Mouse (Mus musculus) ovary, postnatal 14 days (tissue): ENCODE measurements around the gene C8b.

ENCODE experiments used
- DNase-seq: peaks from one replicate; pipeline ENCODE4 v3.0.0; 2022; ENCODE audit warnings: low spot score

C8b gene

DNA sequence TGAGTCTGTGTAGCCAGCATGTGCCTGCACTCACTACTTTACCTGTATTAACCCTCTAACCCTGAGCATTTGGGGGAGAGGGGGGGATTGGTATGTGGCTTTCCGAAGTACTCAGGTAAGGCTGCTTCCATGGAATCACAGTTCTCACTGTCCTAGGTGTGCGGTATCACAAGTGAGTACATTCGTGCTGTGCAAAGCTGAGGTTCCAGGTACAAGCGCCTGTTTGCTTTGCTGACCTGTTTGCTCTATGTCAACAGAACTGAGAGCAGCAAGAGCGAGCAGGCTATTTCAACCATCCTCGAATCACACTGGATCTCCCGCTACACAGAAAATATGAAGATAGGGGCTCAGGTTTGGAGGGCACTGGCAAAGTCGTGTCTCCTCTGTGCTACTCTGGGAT, at the start of gene C8b:
Gene C8b (plus strand): TSS at position 253 of the 400 bp plus-strand sequence.
- no peak for DNase-seq

DNA sequence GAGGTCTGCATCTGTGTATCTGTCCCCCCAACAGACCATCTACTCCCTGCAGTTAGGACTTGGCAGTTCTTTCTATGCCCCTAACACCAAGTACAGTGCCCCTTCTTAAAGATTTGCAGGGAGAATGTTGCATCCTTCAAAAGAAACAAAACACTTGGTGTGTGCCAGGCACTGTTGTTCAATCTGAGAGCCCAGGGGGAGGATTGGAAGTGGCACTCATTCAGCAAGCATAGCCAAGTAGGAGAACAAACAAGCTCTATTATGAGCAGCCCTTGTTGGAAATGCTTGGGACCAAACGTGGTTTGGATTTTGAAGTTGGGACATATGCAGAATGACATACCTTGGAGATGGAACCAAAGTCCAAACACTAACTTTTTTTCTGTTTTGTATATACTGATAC, 49.6 kb upstream of the C8b start:
- DNase-seq, result no peak

DNA sequence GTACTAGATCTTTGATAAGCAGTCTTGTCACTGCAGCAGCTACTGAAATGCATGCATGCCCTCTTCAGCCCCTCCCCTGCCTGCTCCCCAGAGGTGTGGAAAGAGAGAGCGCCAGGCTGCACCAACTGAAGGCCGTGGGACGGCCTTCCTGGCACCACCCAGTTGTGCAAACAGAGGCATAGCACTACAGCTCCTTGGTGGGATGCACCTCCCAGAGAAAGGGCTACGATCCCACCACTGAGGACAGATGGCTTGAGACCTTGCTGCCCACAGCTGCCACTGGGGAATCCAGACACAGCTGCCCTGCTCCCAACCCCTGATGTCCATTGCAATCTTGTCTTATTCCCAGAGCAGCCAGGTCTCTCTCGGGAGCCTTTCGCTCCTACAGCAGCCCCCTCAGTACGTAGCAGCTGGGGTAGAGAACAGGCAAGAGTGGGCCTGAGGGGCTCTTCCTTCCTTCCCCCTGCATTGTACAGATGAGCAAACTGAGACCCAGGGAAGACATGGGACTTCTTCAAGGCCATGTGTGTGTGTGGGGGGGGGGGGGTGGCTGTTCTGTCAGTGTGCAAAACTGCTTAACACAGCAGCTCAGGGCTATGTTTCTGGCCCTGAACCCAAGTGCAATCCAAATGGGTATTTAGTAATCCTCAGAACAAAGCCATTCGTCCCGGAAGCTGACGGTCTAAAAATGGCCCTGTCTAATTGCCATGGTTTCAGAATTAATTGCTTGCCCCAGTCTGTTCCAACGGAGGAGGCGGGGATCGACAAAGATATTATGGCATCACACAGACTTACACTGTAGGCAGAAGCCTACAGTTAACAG, 46.9 kb upstream of the C8b start:
- DNase-seq, result peak; percentile 5

DNA sequence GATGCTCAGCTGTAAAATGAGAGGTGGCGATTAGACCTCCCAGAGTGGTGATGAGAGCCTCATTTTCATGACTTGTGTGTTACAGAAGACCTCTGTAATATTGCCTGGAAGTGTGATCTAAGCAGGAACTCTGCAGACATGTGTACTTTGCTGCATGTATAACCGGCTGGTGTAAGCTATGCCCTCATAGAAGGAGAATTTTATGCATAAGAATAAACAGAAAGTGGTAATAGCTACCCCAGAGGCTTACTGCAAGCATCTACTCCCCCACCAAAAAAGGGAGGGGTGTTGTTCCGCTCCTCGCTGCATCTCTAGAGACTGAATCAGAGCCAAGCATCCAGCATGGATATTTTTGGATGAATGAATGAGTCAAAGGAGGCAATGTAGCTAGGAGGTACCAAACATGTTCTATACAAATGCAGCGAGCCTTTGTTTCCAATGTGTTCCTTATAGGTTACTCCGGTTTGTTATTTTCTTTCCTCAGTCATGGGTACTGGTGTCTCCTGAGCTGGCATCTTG, 42.5 kb upstream of the C8b start:
- no peak for DNase-seq

DNA sequence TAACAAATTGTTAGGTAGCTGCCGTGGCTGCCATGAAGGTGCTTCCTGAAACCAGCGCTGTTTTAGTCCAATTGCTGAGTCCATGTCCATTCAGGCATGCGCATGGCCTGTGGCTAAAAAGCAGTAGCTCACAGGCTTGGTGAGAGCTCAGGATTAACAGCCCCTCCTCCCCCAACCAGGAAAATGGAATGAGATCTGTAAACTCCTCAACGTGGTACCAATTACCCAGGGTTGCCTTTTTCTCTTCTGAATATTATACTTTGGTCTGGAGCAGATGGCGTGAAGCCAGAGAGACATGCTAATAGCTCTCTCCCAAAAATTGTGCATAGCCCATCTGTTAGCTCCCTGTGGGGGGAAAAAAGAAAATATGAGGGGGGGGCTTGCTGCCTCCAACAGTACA, 41.9 kb upstream of the C8b start:
- DNase-seq, result no peak

DNA sequence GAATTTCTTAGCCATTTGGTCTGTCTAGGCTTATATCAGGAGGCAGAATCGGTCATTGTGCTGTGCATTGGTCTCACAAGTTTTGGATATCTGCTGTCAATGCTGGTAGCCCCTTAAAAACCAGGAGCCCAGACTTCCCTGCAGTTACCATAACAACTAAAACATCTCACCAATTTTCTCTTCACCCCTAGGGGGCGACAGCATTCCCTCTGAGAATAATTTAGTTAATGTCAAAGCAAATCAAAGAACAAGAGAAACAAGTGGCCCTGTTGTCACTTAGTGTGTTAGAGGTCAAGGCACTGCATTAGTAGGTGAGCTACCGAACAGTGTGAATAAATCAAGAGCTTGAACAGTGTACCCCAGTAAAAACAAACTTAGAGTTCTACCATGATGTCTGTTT, 40.4 kb upstream of the C8b start:
- DNase-seq, result no peak

DNA sequence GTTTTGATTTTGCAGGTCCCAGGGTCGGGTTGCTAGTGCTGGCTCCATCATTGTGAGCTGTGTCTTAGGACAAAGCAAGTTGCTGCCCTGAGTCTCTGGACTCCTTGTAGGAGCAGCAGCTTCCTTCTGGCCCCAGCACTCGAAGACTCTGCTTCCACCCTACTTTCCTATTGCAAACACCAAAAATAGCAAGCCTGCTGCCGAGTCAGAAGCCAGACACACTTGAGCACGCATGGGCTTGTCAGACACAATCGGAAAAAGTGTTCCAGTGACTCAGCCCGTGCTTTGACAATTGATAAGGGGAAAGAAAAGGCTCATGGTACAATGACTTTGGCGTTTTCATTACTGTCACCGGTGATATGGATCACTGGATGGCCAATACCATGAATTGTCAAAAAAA, 36.9 kb upstream of the C8b start:
- DNase-seq, result no peak

DNA sequence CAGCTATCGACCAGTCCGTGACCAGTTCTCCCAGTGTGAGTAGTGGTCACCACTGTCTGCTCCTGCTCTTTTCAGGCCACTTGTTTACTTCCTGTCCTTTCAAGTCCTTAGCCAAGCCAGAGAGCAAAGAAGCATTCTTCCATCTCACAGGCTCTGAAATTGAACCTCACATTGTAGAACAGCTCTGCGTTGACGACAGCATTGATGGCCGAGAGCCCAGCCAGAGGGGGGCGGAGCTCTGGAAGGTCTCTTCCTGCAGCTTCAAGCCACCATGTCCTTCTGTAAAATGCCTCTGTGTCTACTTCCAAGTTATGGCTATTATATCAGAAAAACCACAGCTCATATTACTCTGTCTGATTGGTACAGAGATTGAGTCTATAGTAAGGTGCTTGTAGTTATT, 19.6 kb upstream of the C8b start:
- DNase-seq, result no peak

DNA sequence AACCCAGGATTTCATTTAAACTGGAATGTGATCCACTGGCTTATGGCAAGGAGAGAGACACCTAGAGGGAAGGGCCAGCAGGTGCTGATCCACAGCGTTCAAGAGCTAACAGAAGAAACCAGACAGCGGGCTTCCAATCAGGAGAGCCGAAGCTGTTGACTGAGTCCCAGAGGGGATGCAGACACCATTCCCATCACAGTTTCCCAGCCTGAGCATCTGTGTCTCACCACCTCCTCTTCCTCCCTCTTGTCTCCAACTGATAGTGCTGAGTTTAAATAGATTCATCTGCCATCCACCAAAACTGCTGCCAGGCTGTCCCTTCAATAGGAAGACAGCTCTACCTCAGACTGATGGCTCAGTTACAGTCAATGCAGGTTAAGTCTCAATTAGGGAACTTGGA, 12.0 kb upstream of the C8b start:
- DNase-seq, result no peak

DNA sequence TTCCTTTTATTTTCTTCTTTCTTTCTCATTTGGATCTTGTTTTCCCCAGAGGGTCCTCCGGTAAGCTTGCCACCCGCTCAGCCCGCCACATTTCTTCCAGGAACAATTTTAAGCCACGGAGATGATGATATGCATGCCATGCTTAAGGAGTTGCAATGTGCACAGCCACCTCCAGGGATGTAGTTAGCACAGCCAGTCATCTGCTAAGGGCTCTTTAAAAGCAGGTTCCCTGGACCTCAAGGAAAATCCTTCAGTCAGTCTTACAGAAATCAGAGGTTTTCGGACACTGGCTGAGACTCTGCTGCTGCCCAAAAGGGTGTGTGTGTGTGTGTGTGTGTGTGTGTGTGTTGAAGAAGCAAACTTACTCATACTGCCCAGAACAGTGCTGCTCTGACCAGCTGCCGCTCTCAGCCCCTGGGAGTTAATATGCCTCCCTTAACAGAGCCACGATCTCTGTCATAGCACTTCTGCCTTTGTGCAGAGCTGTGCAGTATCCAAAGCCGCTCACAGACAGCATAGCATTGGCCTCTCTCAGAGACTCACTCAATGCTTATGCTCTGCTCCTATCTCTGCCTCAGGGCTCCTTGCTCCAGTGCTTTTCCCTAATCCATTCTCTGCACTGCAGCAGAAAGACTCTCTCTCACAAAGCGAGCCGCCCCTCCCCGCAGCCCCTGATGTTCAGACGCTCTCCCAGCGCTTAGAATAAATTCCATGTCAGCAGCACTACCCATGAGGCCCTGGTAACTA, 5.1 kb upstream of the C8b start:
- DNase-seq, result no peak

DNA sequence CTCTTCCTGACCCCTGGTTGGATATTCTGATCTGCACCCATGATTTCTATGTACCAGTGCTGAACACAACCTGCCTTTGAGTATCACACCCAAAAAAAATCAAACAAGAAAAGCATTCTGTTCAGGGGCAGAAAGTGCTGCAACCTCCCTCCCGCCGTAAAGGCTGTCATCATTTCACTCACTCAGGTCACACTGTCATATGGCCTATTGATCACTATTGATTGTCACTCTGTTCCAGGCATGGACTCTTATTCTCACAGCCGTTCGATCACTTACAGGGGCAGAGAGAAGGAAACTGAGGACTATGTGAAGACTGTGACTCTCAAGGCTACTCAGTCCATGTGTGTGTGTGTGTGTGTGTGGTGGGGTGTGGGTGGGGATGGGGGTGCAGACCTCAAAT, 2.1 kb downstream of the C8b start:
- DNase-seq, result no peak

DNA sequence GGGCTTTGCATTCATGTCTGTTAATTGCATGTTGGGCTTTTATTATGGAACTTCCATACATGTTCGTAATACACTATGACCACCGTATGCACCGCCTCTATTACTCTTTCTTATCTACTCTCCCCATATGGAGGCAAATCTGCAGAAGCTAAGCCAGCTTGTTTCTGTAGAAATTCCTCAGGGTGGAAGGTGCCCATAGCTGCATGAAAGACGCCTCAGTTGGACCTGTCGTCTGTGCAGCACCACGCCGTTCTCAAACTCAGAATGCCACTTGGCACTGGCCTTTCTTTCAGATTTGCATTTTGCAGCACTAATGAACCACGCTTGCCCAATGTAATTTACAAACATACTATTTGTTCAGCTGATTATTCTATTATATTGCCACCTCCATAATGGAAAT, 3.5 kb downstream of the C8b start:
- no peak for DNase-seq

DNA sequence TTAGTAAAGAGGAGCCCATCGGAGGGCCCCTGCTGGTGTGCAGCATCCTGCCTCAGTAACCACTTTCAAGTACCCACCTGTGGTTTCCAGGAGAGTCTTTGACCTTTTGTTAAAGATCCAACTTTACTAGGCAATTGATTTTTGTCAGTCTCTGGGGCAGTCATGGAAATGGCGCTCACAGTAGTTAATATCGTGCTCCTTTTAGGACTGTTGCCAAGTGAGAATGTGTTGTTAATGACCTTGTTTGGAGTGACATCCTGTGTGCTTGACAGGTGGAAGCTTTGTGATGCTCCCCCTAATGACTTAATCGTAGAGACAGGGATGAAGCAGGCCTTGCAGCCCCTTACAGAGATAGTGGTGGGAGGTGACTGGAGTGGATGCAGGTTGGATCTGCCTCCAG, 4.2 kb downstream of the C8b start:
- DNase-seq, result no peak

DNA sequence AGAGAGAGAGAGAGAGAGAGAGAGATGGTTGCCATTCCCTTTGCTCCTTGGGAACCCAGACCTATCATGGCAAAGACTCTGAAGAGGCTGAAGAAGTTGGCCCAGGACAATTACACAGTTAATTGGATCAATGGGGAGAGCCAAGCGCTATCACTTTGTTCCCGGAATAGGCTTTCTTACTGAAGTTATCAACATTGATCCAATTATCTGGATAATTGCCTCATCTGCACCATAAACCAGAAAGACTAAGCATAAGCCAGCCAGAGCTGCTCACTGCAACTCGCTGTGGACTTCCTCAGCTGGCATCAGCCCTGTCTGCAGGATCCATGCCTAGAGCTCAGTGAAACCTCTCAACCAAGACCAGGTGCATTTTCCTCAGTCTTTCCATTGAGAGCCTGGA, 9.5 kb downstream of the C8b start:
- no peak for DNase-seq

DNA sequence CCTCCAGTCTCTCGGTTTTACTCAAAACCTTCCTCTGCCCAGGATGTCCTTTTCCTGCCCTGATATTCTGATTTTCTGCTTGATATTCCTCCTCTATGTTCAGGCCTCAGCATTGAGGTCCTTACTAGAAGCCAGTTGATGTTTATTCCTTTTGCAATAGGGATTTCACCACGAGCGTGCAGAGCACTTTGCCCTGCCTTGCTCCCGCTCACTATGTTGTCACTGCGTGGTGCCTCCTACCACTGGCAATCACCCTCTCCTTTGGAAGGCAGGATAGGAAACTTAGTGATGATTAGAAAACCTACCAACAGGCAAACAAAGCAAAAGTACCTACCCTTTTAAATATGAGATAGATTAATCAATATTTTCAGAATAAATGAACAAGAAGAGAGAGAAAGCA, 13.3 kb downstream of the C8b start:
- DNase-seq, result no peak

DNA sequence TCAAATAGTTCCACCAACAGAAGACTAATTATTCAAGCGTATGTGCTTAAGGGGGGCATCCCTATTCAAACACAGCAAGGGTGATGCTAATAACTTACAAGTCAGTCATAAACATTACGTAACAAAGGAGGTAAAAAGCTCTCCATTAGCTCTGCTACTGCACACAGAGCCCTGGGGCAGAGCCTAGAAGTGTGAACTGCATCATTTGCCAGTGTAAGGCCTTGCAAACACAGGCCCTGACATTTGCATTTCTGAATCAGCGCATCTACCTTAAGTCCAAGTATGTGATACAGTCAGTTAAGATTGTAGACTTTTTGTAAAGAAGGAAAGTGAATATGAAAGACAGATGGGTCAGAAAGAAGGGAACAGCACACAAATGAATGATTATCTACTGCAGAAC, 15.3 kb downstream of the C8b start:
- no peak for DNase-seq

DNA sequence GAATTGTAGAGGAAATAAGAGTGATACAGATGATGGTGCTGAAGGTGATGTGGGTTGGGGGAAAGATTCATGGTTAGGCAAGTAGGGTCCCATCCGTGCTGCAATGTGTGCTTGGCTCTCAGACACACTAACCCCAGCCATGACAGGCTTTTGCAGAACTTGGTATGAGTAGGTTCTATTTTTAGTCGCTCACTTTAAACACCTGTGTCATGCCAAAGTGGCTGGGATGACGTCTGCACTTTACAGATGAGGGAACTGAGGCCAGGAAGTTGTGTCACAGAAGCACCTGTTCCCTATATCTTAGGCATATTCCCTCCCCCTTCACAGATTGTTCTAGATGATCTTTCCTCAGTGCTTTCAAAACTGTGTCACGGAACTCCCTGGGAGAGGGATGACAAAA, 16.2 kb downstream of the C8b start:
- no peak for DNase-seq

DNA sequence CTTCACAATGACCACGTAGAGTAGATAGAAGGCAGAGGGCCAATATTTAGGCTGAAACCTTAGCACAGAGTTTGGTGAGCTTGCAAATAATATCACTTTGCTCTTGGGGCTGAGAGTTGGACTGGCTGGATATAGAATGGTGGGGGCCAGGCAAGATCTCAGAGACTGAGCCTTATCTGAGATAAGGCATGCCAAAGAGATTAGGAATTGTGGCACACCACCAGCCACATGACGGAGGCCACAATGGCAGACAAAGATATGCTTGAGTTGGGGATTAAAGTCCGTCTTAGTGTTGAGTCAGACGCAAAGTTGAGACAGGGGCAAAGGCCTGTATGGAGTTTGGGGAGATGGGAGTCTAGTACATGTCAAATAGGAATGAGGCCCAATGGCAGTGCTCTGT, 26.0 kb downstream of the C8b start:
- no peak for DNase-seq

DNA sequence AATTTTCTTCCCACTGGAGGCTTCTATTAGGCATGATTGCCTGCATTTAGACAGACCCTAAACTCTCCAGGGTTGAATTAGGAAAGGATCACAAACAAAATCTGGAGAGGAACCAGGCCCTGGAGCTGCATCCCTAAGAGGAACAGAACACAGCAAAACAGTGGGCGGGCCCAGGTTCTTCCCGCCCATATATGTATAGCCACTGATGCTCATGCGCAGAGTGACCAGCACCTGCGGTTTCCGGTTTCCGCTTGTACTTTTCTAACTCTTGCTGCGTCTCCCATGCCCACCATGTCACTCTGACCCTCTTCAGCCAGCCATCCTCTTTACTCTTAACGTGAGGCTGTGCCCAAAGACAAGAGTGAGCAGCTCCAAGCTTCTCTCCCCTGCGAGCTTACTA, 32.8 kb downstream of the C8b start:
- DNase-seq, result no peak

DNA sequence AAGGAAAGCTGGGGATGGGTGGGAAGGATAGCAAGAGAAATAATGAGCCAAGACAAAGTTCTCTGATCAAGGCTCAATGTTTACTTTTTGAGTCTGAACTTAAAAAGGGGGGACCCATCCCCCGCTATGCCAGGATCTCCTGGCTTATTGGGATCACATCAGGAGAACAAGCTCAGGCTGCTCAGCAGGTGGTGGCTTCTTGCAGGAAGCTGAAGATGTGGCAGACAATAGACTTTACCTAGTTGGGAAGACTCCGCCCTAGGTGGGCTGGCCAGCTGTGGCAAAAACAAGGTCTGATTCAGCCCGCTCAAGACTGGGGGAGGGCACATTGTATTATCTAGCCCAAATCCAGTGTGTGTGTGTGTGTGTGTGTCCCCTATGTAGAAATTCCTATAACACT, 35.5 kb downstream of the C8b start:
- no peak for DNase-seq

DNA sequence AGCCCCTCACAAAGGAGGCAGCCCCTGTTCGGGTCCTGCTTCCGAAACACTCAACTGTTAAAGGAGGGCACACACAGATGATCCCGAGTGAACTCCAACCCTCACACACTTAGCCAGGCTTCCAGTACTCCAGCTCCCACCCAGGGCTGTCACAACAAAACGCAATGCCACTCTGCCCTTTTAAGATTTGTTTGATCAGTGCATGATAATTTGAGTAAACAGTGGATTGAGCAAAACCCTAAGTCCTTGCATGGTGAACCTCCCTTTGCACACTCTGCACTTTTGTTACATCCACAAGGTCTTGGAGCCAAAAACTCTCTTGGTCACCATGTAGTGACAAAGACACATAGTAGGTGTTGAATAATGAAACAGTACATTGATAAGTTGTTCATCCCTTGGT, 38.0 kb downstream of the C8b start:
- no peak for DNase-seq

DNA sequence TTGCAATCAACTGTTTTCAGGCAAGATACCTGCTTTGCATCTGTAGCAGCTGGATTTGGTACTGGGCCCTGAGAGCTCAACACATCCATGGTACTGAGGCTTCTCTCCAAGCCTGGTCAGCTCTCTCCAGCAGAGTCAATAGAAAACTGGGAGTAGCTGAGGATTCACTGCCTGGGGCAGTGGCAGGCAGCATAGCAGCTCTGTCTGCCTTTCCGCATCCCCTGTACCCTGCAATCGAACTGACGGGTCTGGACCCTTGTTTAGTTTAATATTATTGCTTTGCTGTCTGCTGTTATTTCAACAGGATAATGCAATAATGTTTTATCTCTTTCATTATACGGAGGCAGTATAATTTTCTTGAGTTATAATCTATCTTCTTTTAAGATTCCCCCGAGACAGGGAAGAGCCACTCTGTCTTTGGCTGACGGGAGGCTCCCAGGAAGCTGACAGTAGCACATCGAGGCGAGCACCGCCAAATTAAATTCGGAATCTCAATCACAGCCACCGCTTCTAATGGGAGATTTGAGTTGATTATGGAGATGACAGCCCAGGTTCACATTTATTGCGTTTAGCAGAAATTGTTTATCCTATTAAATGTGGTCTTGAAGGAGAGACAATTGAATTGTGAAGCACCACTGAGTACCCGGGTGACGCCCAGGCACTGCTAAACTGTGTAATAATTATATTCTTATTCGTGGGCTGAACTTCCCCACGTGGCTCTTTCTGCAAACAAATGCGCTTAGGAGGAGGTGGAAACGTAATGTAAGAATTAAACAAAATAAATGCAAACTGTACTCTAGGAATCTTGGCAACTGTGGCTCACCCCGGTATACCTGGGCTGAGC, 39.5 kb downstream of the C8b start:
- no peak for DNase-seq
